Mouse (Mus musculus): ENCODE results near the gene Gm21981. TPM values are rescaled to one million over a fixed set of nuclear protein-coding genes. Genes with fewer than 3 reads are reported as not detected.

Gm21981 gene
- polyA plus RNA-seq, 1 experiment = 1.4 TPM

DNA sequence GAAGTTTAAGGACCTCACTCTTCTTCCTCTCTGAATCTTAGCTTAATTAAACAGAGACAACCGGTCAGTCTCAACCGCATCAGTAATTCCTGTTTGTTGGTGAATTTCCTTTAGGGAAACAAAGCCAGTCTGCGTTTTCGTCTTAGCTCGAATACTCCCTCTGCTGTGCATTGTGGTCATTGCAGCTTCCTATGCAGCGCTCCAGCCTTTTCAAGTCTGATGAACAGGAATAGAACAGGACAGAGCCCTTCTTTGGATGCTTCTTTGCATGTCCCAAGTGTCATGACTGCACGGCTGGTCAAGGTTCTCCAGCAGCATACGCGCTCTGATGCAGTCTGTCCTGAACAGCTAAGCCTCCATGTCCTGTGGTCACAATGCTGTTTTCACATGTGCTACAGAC, 17.7 kb downstream of the Gm21981 start:
- Histone ChIP-seq H3K36me3 (ENCODE audit: control insufficient read depth, insufficient read depth, low read length) (peaks cover 18% of the 10 kb centered on the region; the same call in 1 of the 2 replicates), H3K4me1 (replicated peaks; ENCODE audit: control insufficient read depth, insufficient read depth, low read length) (no peaks in the 10 kb centered on the region), H3K27ac (ENCODE audit: control insufficient read depth, insufficient read depth, low read length) (no peak overlapping the region), H3K27me3 (ENCODE audit: control insufficient read depth, insufficient read depth, low read length) (no peaks in the 10 kb centered on the region), H3K4me3 (ENCODE audit: control insufficient read depth, insufficient read depth, low read length) (no peak overlapping the region)
- TF ChIP-seq CTCF (IDR thresholded peaks at IDR 0.05; ENCODE audit: borderline replicate concordance, control insufficient read depth, extremely low read depth, insufficient read depth, low read length, poor library complexity) (no peak), POLR2A (IDR thresholded peaks at IDR 0.05; ENCODE audit: control insufficient read depth, extremely low read depth, insufficient read depth, low read length, poor library complexity) (no peak)
- DNase-seq = peak; percentile 42
- WGBS = 41% methylated on average over 9 of the region's 9 CpGs

DNA sequence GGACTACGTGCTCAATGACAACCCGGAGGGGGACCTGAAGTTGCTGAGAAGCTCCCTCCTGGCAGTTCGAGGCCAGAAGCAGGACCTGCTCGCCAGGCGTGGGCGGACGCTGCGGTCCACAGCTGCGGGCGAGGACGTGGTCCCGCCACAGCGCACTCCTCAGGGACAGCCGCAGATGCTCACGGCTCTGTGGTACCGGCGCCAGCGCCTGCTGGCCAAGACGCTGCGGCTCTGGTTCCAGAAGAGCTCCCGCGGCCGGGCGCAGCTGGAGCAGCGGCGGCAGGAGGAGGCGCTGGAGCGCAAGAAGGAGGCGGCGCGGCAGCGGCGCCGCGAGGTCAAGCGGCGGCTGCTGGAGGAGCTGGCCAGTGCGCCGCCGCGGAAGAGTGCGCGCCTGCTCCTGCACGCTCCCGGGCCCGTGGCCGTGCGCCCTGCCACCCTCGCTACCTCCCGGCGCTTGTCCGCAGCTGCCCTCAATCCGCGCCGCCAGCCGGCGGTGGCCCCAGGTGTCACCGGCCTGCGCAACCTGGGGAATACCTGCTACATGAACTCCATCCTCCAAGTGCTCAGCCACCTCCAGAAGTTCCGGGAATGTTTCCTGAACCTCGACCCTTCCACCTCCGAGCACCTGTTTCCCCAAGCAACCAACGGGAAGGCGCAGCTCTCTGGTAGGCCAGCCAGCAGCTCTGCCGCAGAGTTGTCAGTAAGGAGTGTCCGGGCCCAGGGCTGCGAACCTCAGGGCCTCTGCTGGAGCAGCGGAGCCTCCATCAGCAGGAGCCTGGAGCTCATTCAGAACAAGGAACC, 21.7 kb downstream of the Gm21981 start:
- H3K27ac ChIP-seq (ENCODE audit: control insufficient read depth, insufficient read depth, low read length) = no peak overlapping the region
- TF ChIP-seq CTCF (IDR thresholded peaks at IDR 0.05; ENCODE audit: borderline replicate concordance, control insufficient read depth, extremely low read depth, insufficient read depth, low read length, poor library complexity) (no peak), POLR2A (IDR thresholded peaks at IDR 0.05; ENCODE audit: control insufficient read depth, extremely low read depth, insufficient read depth, low read length, poor library complexity) (no peak)
- DNase-seq = no peak
- 30% methylated on average over 68 of the region's 68 CpGs for WGBS
- no peak overlapping the region for H3K4me3 ChIP-seq (ENCODE audit: control insufficient read depth, insufficient read depth, low read length)
- H3K27me3 ChIP-seq (ENCODE audit: control insufficient read depth, insufficient read depth, low read length) = no peaks in the 10 kb centered on the region
- no peaks in the 10 kb centered on the region for H3K4me1 ChIP-seq (replicated peaks; ENCODE audit: control insufficient read depth, insufficient read depth, low read length)
- no peaks in the 10 kb centered on the region for H3K36me3 ChIP-seq (ENCODE audit: control insufficient read depth, insufficient read depth, low read length)

- no peak for TF ChIP-seq POLR2A (IDR thresholded peaks at IDR 0.05; ENCODE audit: control insufficient read depth, extremely low read depth, insufficient read depth, low read length, poor library complexity)
- no peak for TF ChIP-seq CTCF (IDR thresholded peaks at IDR 0.05; ENCODE audit: borderline replicate concordance, control insufficient read depth, extremely low read depth, insufficient read depth, low read length, poor library complexity)
- WGBS = 76% methylated on average over 14 of the region's 14 CpGs
- H3K4me3 ChIP-seq (ENCODE audit: control insufficient read depth, insufficient read depth, low read length) = no peak overlapping the region
Measured at GRCm38 (mm10) chr17:47671988-47672310, 22.3 kb downstream of the Gm21981 start.

DNA sequence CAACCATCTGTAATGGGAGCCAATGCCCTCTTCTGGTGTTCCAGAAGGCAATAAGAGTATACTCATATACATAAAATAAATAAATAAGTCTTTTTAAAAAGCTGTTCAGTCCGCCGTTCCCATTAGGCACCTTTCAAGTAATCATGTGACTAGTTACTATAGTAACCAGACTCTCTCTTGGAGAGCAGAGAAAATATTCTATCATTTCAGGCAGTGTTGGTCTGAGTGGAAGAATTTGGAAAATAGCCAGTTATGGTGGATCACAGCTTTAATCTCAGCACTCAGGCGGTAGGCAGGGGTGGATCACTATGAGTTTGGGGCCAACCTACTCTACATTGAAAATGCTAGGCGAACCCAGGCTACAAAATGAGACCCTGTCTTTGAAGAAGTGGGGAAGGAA, 25.1 kb downstream of the Gm21981 start:
- Histone ChIP-seq H3K36me3 (ENCODE audit: control insufficient read depth, insufficient read depth, low read length) (no peaks in the 10 kb centered on the region), H3K4me3 (ENCODE audit: control insufficient read depth, insufficient read depth, low read length) (no peak overlapping the region), H3K4me1 (replicated peaks; ENCODE audit: control insufficient read depth, insufficient read depth, low read length) (no peaks in the 10 kb centered on the region), H3K27ac (ENCODE audit: control insufficient read depth, insufficient read depth, low read length) (no peak overlapping the region), H3K27me3 (ENCODE audit: control insufficient read depth, insufficient read depth, low read length) (no peaks in the 10 kb centered on the region)
- no peak for TF ChIP-seq CTCF (IDR thresholded peaks at IDR 0.05; ENCODE audit: borderline replicate concordance, control insufficient read depth, extremely low read depth, insufficient read depth, low read length, poor library complexity)
- TF ChIP-seq POLR2A (IDR thresholded peaks at IDR 0.05; ENCODE audit: control insufficient read depth, extremely low read depth, insufficient read depth, low read length, poor library complexity) = no peak
- DNase-seq = no peak
- 94% methylated on average over 4 of the region's 4 CpGs for WGBS

More at GRCm38 (mm10) chr17:47671988-47672310, 22.3 kb downstream of the Gm21981 start:
- H3K27ac ChIP-seq (ENCODE audit: control insufficient read depth, insufficient read depth, low read length) = no peak overlapping the region
- no peaks in the 10 kb centered on the region for H3K27me3 ChIP-seq (ENCODE audit: control insufficient read depth, insufficient read depth, low read length)
- no peaks in the 10 kb centered on the region for H3K4me1 ChIP-seq (replicated peaks; ENCODE audit: control insufficient read depth, insufficient read depth, low read length)
- no peaks in the 10 kb centered on the region for H3K36me3 ChIP-seq (ENCODE audit: control insufficient read depth, insufficient read depth, low read length)
- DNase-seq = no peak

DNA sequence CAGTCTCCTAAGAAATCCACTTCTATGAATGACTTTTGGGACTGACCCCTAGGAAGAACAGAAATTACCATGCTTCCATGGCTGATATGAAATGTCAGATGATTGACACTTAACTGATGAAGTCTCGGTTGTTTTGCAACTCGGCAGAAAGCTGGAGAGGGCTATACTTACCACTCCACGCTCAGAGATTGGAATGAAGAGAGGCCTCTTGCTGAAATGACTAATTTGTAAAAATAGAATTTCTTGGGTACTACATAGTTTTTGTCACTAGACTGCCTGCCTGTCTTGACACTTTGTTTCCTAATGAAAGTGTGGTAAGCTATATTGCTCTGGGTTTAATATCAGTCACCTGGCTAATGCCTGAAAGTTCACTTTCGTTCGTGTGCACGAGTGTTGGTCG, 29.8 kb downstream of the Gm21981 start:
- Histone ChIP-seq H3K36me3 (ENCODE audit: control insufficient read depth, insufficient read depth, low read length) (no peaks in the 10 kb centered on the region), H3K4me1 (replicated peaks; ENCODE audit: control insufficient read depth, insufficient read depth, low read length) (no peaks in the 10 kb centered on the region), H3K4me3 (ENCODE audit: control insufficient read depth, insufficient read depth, low read length) (no peak overlapping the region), H3K27me3 (ENCODE audit: control insufficient read depth, insufficient read depth, low read length) (no peaks in the 10 kb centered on the region), H3K27ac (ENCODE audit: control insufficient read depth, insufficient read depth, low read length) (no peak overlapping the region)
- WGBS = 93% methylated on average over 7 of the region's 7 CpGs
- TF ChIP-seq CTCF (IDR thresholded peaks at IDR 0.05; ENCODE audit: borderline replicate concordance, control insufficient read depth, extremely low read depth, insufficient read depth, low read length, poor library complexity) (no peak), POLR2A (IDR thresholded peaks at IDR 0.05; ENCODE audit: control insufficient read depth, extremely low read depth, insufficient read depth, low read length, poor library complexity) (no peak)
- DNase-seq = no peak

DNA sequence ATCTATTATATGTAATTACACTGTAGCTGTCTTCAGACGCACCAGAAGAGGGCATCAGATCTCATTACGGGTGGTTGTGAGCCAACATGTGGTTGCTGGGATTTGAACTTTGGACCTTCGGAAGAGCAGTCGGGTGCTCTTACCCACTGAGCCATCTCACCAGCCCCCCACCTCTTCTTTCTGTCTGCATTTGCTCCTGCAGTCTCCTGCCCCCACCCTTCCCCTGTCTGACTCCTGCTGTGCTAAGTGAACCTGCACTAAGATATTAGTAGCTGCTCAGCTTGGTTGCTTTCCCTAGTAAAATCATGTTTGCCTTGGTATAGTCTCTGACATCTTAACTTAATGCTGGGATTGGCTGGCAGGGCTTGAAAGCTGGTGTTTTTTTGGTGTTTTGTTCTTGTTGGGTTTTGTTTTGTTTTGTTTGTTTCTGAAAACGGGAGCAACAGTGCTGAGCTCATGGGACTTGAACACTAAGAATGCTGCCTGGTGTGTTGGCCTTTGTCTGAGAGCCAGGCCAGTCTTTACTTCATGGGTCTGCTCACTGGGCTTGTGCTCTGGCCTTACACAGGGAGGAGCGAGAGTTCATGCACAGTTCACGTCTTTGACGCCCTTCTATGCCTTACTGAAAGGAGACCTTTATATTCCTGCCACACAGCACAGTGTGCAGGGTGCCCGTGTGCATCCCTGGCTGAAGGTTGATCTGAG, 31.1 kb downstream of the Gm21981 start:
- 93% methylated on average over 9 of the region's 9 CpGs for WGBS
- no peak overlapping the region for H3K4me3 ChIP-seq (ENCODE audit: control insufficient read depth, insufficient read depth, low read length)
- no peaks in the 10 kb centered on the region for H3K4me1 ChIP-seq (replicated peaks; ENCODE audit: control insufficient read depth, insufficient read depth, low read length)
- H3K27me3 ChIP-seq (ENCODE audit: control insufficient read depth, insufficient read depth, low read length) = no peaks in the 10 kb centered on the region
- H3K36me3 ChIP-seq (ENCODE audit: control insufficient read depth, insufficient read depth, low read length) = no peaks in the 10 kb centered on the region
- H3K27ac ChIP-seq (ENCODE audit: control insufficient read depth, insufficient read depth, low read length) = no peak overlapping the region
- TF ChIP-seq CTCF (IDR thresholded peaks at IDR 0.05; ENCODE audit: borderline replicate concordance, control insufficient read depth, extremely low read depth, insufficient read depth, low read length, poor library complexity) (no peak), POLR2A (IDR thresholded peaks at IDR 0.05; ENCODE audit: control insufficient read depth, extremely low read depth, insufficient read depth, low read length, poor library complexity) (no peak)
- no peak for DNase-seq

Data from thymus, adult 2 months (tissue).